Mouse (Mus musculus): Measurements from ENCODE around the gene Tubb2a. TPM values are rescaled to one million over a fixed set of nuclear protein-coding genes. Genes with fewer than 3 reads are reported as not detected.

Gene Tubb2a
- polyA plus RNA-seq, 1 experiment from 2014 or later = 188 TPM

- ATAC-seq (ENCODE audit: insufficient number of reproducible peaks, low FRiP score, low TSS enrichment, low read depth) = no peak
- Histone ChIP-seq H3K9ac (no peak overlapping the region), H3K4me1 (no peaks in the 10 kb centered on the region), H3K27me3 (no peaks in the 10 kb centered on the region), H3K27ac (no peak overlapping the region), H3K9me3 (no peaks in the 10 kb centered on the region), H3K36me3 (no peaks in the 10 kb centered on the region), H3K4me2 (no peak overlapping the region), H3K4me3 (no peak overlapping the region)
- WGBS = 84% methylated on average over 4 of the region's 4 CpGs
Observed at GRCm38 (mm10) chr13:34109035-34109676, 31.3 kb upstream of the Tubb2a start.

- Histone ChIP-seq H3K36me3 (no peaks in the 10 kb centered on the region), H3K27ac (no peak overlapping the region), H3K4me2 (no peak overlapping the region), H3K4me1 (no peaks in the 10 kb centered on the region), H3K9me3 (no peaks in the 10 kb centered on the region), H3K9ac (no peak overlapping the region), H3K4me3 (no peak overlapping the region), H3K27me3 (no peaks in the 10 kb centered on the region)
- no peak for ATAC-seq (ENCODE audit: insufficient number of reproducible peaks, low FRiP score, low TSS enrichment, low read depth)
- WGBS = 86% methylated on average over 1 of the region's 1 CpGs
Observed at GRCm38 (mm10) chr13:34106999-34107398, 29.2 kb upstream of the Tubb2a start.

GRCm38 (mm10) chr13:34106256-34106655 is 28.4 kb upstream of the Tubb2a start:
- H3K4me2 ChIP-seq = no peak overlapping the region
- H3K27me3 ChIP-seq = no peaks in the 10 kb centered on the region
- no peaks in the 10 kb centered on the region for H3K9me3 ChIP-seq
- H3K27ac ChIP-seq = no peak overlapping the region
- no peak overlapping the region for H3K4me3 ChIP-seq
- no peak overlapping the region for H3K9ac ChIP-seq
- ATAC-seq (ENCODE audit: insufficient number of reproducible peaks, low FRiP score, low TSS enrichment, low read depth) = no peak
- 82% methylated on average over 2 of the region's 2 CpGs for WGBS
- no peaks in the 10 kb centered on the region for H3K4me1 ChIP-seq
- no peaks in the 10 kb centered on the region for H3K36me3 ChIP-seq

- H3K36me3 ChIP-seq = no peaks in the 10 kb centered on the region
- no peak overlapping the region for H3K9ac ChIP-seq
- no peak overlapping the region for H3K4me3 ChIP-seq
- H3K27ac ChIP-seq = no peak overlapping the region
- no peaks in the 10 kb centered on the region for H3K27me3 ChIP-seq
- H3K9me3 ChIP-seq = no peaks in the 10 kb centered on the region
- no peaks in the 10 kb centered on the region for H3K4me1 ChIP-seq
- H3K4me2 ChIP-seq = no peak overlapping the region
- WGBS = 81% methylated on average over 1 of the region's 1 CpGs
- ATAC-seq (ENCODE audit: insufficient number of reproducible peaks, low FRiP score, low TSS enrichment, low read depth) = no peak
Observed at GRCm38 (mm10) chr13:34105364-34105763, 27.6 kb upstream of the Tubb2a start.

- H3K36me3 ChIP-seq = no peaks in the 10 kb centered on the region
- H3K27ac ChIP-seq = no peak overlapping the region
- H3K9ac ChIP-seq = no peak overlapping the region
- 84% methylated on average over 9 of the region's 9 CpGs for WGBS
- H3K4me3 ChIP-seq = no peak overlapping the region
- no peaks in the 10 kb centered on the region for H3K4me1 ChIP-seq
- no peak overlapping the region for H3K4me2 ChIP-seq
- H3K27me3 ChIP-seq = no peaks in the 10 kb centered on the region
- no peaks in the 10 kb centered on the region for H3K9me3 ChIP-seq
- ATAC-seq (ENCODE audit: insufficient number of reproducible peaks, low FRiP score, low TSS enrichment, low read depth) = no peak
Observed at GRCm38 (mm10) chr13:34101908-34102307, 24.1 kb upstream of the Tubb2a start.

GRCm38 (mm10) chr13:34101247-34101646 is 23.4 kb upstream of the Tubb2a start:
- 95% methylated on average over 10 of the region's 10 CpGs for WGBS
- H3K4me3 ChIP-seq = no peak overlapping the region
- H3K9me3 ChIP-seq = no peaks in the 10 kb centered on the region
- no peak overlapping the region for H3K9ac ChIP-seq
- H3K27me3 ChIP-seq = no peaks in the 10 kb centered on the region
- no peaks in the 10 kb centered on the region for H3K36me3 ChIP-seq
- H3K27ac ChIP-seq = no peak overlapping the region
- H3K4me1 ChIP-seq = 0 out of 2 replicates have a peak, but pooled peaks cover under 1% of the 10 kb centered on the region
- H3K4me2 ChIP-seq = no peak overlapping the region
- ATAC-seq (ENCODE audit: insufficient number of reproducible peaks, low FRiP score, low TSS enrichment, low read depth) = no peak

- WGBS = 82% methylated on average over 3 of the region's 3 CpGs
- Histone ChIP-seq H3K9ac (no peak overlapping the region), H3K27me3 (no peaks in the 10 kb centered on the region), H3K4me2 (no peak overlapping the region), H3K36me3 (no peaks in the 10 kb centered on the region), H3K27ac (no peak overlapping the region), H3K9me3 (no peaks in the 10 kb centered on the region), H3K4me1 (0 out of 2 replicates have a peak, but pooled peaks cover 4% of the 10 kb centered on the region), H3K4me3 (no peak overlapping the region)
- no peak for ATAC-seq (ENCODE audit: insufficient number of reproducible peaks, low FRiP score, low TSS enrichment, low read depth)
Observed at GRCm38 (mm10) chr13:34100733-34101132, 22.9 kb upstream of the Tubb2a start.

- 79% methylated on average over 3 of the region's 3 CpGs for WGBS
Observed at GRCm38 (mm10) chr13:34097086-34097485, 19.3 kb upstream of the Tubb2a start.

GRCm38 (mm10) chr13:34096455-34096854 is 18.6 kb upstream of the Tubb2a start:
- 56% methylated on average over 4 of the region's 4 CpGs for WGBS
- ATAC-seq (ENCODE audit: insufficient number of reproducible peaks, low FRiP score, low TSS enrichment, low read depth) = no peak
- Histone ChIP-seq H3K27ac (0 out of 2 replicates have a peak overlapping the region, but pooled peaks have one; percentile 17), H3K9ac (no peak overlapping the region), H3K4me2 (no peak overlapping the region), H3K27me3 (no peaks in the 10 kb centered on the region), H3K9me3 (no peaks in the 10 kb centered on the region), H3K4me3 (no peak overlapping the region), H3K4me1 (0 out of 2 replicates have a peak, but pooled peaks cover 4% of the 10 kb centered on the region), H3K36me3 (no peaks in the 10 kb centered on the region)

More at GRCm38 (mm10) chr13:34097086-34097485, 19.3 kb upstream of the Tubb2a start:
- no peak overlapping the region for H3K4me2 ChIP-seq
- no peak for ATAC-seq (ENCODE audit: insufficient number of reproducible peaks, low FRiP score, low TSS enrichment, low read depth)
- H3K27me3 ChIP-seq = no peaks in the 10 kb centered on the region
- 0 out of 2 replicates have a peak, but pooled peaks cover 4% of the 10 kb centered on the region for H3K4me1 ChIP-seq
- H3K36me3 ChIP-seq = no peaks in the 10 kb centered on the region
- no peak overlapping the region for H3K27ac ChIP-seq
- no peaks in the 10 kb centered on the region for H3K9me3 ChIP-seq
- H3K4me3 ChIP-seq = no peak overlapping the region
- H3K9ac ChIP-seq = no peak overlapping the region

GRCm38 (mm10) chr13:34095542-34096435 is 18.0 kb upstream of the Tubb2a start:
- Histone ChIP-seq H3K27me3 (no peaks in the 10 kb centered on the region), H3K36me3 (no peaks in the 10 kb centered on the region), H3K9ac (no peak overlapping the region), H3K4me1 (0 out of 2 replicates have a peak, but pooled peaks cover 4% of the 10 kb centered on the region), H3K27ac (peak overlapping the region; percentile 17; the same call in 1 of the 2 replicates), H3K4me3 (no peak overlapping the region), H3K4me2 (no peak overlapping the region), H3K9me3 (no peaks in the 10 kb centered on the region)
- ATAC-seq (ENCODE audit: insufficient number of reproducible peaks, low FRiP score, low TSS enrichment, low read depth) = no peak
- WGBS = 47% methylated on average over 7 of the region's 7 CpGs

- Histone ChIP-seq H3K4me2 (no peak overlapping the region), H3K9ac (no peak overlapping the region), H3K4me1 (peaks cover under 1% of the 10 kb centered on the region; the same call in 1 of the 2 replicates), H3K36me3 (no peaks in the 10 kb centered on the region), H3K27me3 (no peaks in the 10 kb centered on the region), H3K9me3 (no peaks in the 10 kb centered on the region), H3K4me3 (no peak overlapping the region), H3K27ac (no peak overlapping the region)
- no peak for ATAC-seq (ENCODE audit: insufficient number of reproducible peaks, low FRiP score, low TSS enrichment, low read depth)
- WGBS = 62% methylated on average over 3 of the region's 3 CpGs
Observed at GRCm38 (mm10) chr13:34089358-34089757, 11.6 kb upstream of the Tubb2a start.

GRCm38 (mm10) chr13:34088871-34089288 is 11.1 kb upstream of the Tubb2a start:
- H3K36me3 ChIP-seq = no peaks in the 10 kb centered on the region
- no peak overlapping the region for H3K27ac ChIP-seq
- ATAC-seq (ENCODE audit: insufficient number of reproducible peaks, low FRiP score, low TSS enrichment, low read depth) = no peak
- no peak overlapping the region for H3K4me2 ChIP-seq
- 62% methylated on average over 7 of the region's 7 CpGs for WGBS
- peaks cover 5% of the 10 kb centered on the region; the same call in 1 of the 2 replicates for H3K4me1 ChIP-seq
- no peaks in the 10 kb centered on the region for H3K27me3 ChIP-seq
- H3K9ac ChIP-seq = no peak overlapping the region
- H3K4me3 ChIP-seq = no peak overlapping the region
- H3K9me3 ChIP-seq = no peaks in the 10 kb centered on the region

All from limb, embryonic 15.5 days (tissue).